Mouse (Mus musculus) gastrocnemius, postnatal 14 days (tissue): ENCODE results near the gene Scn3a. TPM values are rescaled to one million over a fixed set of nuclear protein-coding genes. Genes with fewer than 3 reads are reported as not detected.
A peak's percentile ranks its signal among the peaks of the same experiment; 100 is the strongest.

Source experiments
- DNase-seq: peaks from one replicate; pipeline ENCODE4 v3.0.0; 2021; ENCODE audit warnings: mixed read lengths
- intact Hi-C: fragments of 180-260 bp; cut with DNase I; formaldehyde crosslinking; loops from one replicate; pipeline ENCODE4 v1.15.1; 2025; ENCODE audit warnings: low total_unique reads
- long read RNA-seq, 2 experiments: library from polyadenylated mRNA; stranded (forward); transcript quantifications; one replicate each; pipeline ENCODE4 v2.0.0; 2021
- total RNA-seq, 2 experiments: library from RNA; stranded (reverse); gene quantifications; 2 replicates each; pipeline ENCODE4 v1.2.3; 2021

The Scn3a gene
- under 1 TPM; 0.45 to 0.84 TPM for total RNA-seq
- long read RNA-seq, experiment 1: 0 reads
- long read RNA-seq, experiment 2: 0 reads

- intact Hi-C loops: no loop called here
- DNase-seq: peak; percentile 18
Observed at GRCm38 (mm10) chr2:65566793-65567787, at the start of gene Scn3a. Gene Scn3a, minus strand, starts transcription at chr2:65567627.

DNA sequence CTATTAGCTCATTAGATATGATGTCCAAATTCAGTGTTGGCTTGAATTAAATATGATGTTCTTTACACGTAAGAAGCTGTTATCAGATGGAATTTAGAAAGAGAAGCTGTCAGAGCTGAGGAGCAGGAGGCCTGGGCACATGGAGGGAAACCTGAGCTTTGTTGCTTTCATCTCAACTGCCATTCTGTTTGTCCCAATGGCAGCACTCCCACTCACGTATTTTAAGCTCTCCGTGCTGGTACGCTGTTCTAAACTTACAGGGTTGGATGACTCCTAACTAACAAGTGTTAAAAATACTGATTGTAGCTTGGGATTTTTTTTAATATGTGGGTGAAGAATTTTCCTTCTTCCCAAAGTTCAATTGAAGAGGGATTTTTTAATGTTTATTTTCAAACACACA, 44.5 kb upstream of the Scn3a start:
- intact Hi-C loops: no loop called here

GRCm38 (mm10) chr2:65607813-65608212, 40.4 kb upstream of the Scn3a start:
- no peak for DNase-seq
- intact Hi-C loops: no loop called here

More for the DNA sequence above, 44.5 kb upstream of the Scn3a start:
- no peak for DNase-seq

DNA sequence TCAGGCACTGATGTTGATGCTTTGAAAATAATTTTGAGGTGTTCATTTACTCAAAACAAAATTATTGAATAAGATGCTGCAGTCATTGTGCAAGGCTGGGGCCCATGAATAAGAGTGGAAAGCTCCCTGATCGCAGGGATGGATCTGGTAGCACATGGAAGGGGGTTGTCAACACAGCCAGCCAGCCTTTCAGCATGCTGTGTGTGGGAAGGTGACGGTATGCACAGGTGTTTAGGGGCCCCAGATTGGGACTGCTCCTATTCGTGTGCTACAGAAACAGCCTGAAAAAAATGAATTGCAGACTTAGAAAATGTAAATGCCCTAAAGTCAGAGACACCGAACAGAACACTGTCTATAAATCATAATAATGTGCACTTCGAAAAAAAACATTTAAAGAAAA, 20.3 kb upstream of the Scn3a start:
- intact Hi-C loops: no loop called here
- no peak for DNase-seq

- no peak for DNase-seq
- intact Hi-C loops: no loop called here
Observed at GRCm38 (mm10) chr2:65567925-65568324, 498 bp upstream of the Scn3a start.

- intact Hi-C loops: no loop called here
- no peak for DNase-seq
Observed at GRCm38 (mm10) chr2:65563898-65564297, 3.5 kb downstream of the Scn3a start.

DNA sequence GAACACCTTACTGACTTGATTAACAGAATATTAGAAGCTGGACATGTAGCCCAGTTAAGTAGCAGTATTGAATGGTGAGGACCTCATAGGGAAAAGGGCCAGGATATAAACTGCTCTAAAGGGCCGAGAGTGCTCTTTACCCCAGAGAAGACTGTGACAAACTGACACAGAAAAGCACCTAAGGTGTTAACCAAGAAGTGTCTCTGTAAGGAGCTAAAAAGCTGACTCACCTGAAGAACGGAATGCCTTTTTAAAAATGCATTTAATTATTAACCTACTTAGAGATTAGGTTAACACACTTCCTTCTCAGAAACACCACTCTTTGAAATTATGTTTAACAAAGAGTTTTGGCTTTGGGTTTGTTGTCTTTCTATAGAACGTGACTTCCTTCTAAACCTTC, 9.7 kb downstream of the Scn3a start:
- no peak for DNase-seq
- intact Hi-C loops: no loop called here

GRCm38 (mm10) chr2:65554662-65555061, 12.8 kb downstream of the Scn3a start:
- intact Hi-C loops: no loop called here
- no peak for DNase-seq

- intact Hi-C loops: no loop called here
- DNase-seq: no peak
Observed at GRCm38 (mm10) chr2:65553473-65553872, 14.0 kb downstream of the Scn3a start.

- DNase-seq: no peak
- intact Hi-C loops: no loop called here
Observed at GRCm38 (mm10) chr2:65552727-65553126, 14.7 kb downstream of the Scn3a start.

- intact Hi-C loops: no loop called here
Observed at GRCm38 (mm10) chr2:65552222-65552621, 15.2 kb downstream of the Scn3a start.

GRCm38 (mm10) chr2:65551736-65552135, 15.7 kb downstream of the Scn3a start:
- intact Hi-C loops: no loop called here
- no peak for DNase-seq

More at GRCm38 (mm10) chr2:65552222-65552621, 15.2 kb downstream of the Scn3a start:
- no peak for DNase-seq

- intact Hi-C loops: no loop called here
- no peak for DNase-seq
Observed at GRCm38 (mm10) chr2:65550564-65550963, 16.9 kb downstream of the Scn3a start.

GRCm38 (mm10) chr2:65548665-65549064, 18.8 kb downstream of the Scn3a start:
- intact Hi-C loops: no loop called here
- no peak for DNase-seq

DNA sequence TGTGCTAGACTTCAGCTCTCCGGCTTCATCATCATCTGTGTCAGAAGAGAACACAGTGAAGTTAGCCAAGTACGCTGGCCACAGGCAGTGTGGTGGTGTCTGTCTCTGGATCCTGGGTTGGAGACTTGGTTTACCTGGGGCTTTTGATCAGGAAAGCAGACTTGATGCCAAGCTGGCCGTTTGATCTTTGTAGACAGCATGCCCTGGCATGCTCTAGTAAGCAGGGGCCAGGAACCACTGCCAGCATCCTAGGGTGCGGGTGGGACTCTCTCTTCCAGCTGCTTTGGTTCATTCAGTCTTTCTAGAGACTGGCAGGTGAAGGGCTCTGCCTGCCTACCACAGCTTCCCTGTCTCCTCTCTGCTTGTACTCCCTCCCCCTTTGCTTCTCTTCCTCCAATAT, 20.1 kb downstream of the Scn3a start:
- intact Hi-C loops: no loop called here
- DNase-seq: no peak

- intact Hi-C loops: no loop called here
Observed at GRCm38 (mm10) chr2:65542906-65543592, 24.4 kb downstream of the Scn3a start.

DNA sequence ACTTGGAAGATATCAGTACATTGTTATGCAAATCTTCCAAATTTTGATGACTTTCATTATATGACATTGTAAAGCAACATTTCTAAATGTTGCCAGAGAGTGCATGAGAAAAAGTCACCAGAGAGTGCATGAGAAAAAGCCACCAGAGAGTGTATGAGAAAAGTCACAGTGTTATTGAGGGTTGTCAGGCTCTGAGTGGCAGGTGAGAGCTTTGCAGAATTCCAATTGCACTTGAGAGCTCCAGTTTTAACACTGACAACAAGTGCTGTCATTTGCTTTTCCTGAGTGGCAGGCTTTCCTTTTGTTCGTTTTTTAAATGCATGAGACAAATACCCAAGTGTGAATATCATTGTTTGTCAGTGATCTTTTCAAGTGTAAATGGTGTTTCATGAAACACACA, 25.6 kb downstream of the Scn3a start:
- DNase-seq: no peak
- intact Hi-C loops: no loop called here

More at GRCm38 (mm10) chr2:65542906-65543592, 24.4 kb downstream of the Scn3a start:
- no peak for DNase-seq

DNA sequence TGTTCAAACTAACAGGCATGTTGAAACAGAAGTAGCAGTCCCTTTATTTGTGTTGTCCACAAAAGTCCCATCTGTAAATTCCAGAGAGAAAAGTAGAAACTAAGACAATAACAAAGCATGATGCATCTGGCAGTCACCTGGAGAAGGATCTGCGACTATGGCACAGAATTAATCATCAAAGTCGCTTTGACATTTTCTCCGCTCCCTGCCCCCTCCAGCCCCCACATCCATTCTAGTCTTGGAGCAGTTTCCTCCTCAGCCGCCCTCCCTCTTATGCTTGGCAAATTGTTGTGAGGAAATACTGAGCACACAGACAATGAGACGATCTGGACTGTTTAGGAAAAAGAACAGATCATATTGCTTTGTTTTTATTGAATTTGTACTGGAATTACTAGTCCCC, 29.0 kb downstream of the Scn3a start:
- DNase-seq: no peak
- intact Hi-C loops: no loop called here

GRCm38 (mm10) chr2:65532127-65532854, 35.1 kb downstream of the Scn3a start:
- intact Hi-C loops: no loop called here

DNA sequence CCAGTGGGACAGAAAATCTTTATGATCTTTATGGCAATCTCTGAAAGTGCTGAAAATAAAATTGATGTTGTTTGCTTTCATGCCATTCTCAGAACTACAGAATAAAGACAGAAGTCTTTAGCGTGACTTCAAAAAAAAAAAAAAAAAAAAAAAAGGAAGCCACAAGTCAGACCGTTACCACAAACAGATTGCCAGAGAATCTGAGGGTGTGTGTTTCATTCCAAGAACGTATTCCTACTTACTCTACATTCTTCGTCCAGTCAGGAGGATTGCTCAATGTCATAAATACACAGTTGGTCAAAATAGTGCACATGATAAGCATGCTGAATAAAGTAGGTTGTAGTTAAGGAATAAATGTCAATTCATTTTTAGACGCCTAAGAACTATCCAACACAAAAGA, 38.3 kb downstream of the Scn3a start:
- no peak for DNase-seq
- intact Hi-C loops: no loop called here

More at GRCm38 (mm10) chr2:65532127-65532854, 35.1 kb downstream of the Scn3a start:
- no peak for DNase-seq
